Mouse (Mus musculus): ENCODE data around the gene Galnt9. TPM values are rescaled to one million over a fixed set of nuclear protein-coding genes. Genes with fewer than 3 reads are reported as not detected.

Galnt9 gene
- polyA plus RNA-seq, 1 experiment: 2.2 TPM

DNA sequence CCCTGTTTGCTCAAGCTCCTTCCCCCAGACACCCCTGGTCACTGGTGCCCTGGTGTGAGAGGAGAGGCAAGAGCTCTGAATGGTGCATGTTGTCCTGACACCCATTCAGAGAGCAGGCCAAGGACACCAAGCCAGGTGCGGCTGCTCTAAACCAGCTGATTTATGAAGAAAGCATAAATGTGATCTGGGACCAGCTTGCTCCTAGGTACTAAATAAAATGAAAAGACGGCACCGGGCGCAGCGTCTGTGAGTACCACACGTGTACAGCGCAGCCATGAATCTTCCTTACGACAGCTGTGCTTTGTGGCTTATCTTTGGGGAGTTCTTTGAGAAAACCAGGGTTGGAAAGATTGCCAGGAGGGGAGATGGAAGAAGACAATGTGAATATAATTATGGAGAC lies 8.2 kb upstream of the Galnt9 start:
- DNase-seq (ENCODE audit: low read depth): no peak

DNA sequence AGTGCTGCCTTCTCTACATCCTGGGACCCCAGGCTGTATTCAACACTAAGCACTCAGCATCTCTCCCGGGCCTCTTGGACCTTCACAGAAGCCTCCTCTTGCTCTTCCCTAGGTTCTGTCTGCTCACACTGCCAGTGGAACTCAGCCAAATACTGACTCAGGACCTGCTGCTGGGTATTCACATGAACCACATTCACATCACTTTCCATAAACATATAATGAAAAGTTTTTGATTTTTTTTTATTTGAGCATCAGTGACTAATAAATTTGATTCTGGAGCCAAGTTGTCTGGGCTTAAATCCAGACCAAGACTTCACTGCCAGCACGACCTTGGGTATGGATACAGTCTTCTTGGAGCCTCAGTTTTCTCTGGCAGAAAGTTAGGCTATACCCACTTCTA lies 3.2 kb upstream of the Galnt9 start:
- no peak for DNase-seq (ENCODE audit: low read depth)

DNA sequence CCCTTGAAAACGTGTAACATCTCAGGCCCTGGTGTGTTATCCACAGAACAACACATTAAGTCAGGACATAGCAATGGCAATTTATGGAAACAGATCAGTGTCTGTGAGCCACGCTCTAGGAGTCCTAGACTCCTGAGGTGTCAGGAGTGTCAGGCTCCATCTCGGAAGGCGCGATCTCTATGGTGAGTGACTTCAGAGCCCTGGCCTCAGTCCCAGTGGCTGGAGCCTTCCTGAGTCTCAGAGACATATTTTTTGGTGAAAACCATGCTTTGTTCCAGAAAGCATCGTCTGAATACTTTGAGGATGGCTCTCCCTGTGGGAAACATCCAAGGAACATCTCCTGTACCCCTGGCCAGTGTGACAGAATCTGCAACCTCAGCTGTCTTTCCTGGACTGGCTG lies 2.7 kb upstream of the Galnt9 start:
- DNase-seq (ENCODE audit: low read depth): no peak

DNA sequence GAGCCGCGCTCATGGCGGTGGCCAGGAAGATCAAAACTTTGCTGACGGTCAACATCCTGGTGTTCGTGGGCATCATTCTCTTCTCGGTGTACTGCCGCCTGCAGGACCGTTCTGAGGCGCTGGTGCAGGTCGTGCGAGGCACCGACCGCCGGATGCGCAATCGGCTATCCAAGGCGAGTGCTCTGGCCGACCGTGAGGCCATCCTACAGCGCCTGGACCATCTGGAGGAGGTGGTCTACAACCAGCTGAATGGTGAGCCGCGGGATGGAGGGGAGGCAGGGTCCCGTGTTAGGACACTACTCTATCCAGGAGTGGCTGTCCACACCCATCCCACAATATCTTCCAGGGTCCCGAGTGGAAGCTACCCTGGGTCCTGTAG lies 525 bp downstream of the Galnt9 start:
- no peak for DNase-seq (ENCODE audit: low read depth)

DNA sequence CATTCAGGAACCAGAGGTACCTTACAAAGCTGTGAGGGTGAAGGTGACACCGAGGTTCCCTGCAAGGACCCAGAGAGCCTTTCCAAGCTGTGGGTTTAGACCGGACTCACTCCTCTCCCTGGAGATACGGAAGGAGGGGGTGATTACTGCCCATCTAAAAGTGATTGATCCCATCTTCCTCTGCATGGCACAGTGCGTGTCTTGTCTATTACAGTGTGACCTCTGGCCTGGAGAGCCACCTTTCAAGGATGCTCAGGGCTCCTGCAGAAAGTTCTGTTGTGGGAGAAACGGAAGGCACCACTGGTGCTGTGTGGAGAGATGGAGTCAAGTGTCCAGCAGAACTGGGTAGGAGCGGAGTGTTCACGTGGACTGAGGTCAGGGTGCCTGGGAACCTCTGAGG lies 1.2 kb downstream of the Galnt9 start:
- DNase-seq (ENCODE audit: low read depth): no peak

DNA sequence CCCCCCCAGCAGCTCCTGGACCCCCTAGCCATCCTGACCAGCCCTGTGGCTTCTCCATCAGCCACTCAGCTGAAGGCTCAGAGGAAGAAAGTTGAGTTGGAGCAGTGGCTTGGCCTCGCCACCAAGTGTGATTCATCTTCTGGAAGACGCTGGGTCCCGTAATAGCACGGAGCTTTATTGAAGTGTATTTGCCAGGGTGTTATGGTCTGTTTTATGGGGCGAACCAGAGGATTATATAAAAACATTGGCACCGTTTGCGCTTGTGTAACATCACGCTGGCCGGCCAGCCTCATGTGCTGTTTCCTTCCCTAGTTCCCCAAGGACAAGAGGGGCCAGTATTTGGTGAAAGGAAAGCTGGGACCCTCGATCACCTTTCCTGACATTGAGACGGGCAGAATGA lies 2.0 kb downstream of the Galnt9 start:
- no peak for DNase-seq (ENCODE audit: low read depth)

DNA sequence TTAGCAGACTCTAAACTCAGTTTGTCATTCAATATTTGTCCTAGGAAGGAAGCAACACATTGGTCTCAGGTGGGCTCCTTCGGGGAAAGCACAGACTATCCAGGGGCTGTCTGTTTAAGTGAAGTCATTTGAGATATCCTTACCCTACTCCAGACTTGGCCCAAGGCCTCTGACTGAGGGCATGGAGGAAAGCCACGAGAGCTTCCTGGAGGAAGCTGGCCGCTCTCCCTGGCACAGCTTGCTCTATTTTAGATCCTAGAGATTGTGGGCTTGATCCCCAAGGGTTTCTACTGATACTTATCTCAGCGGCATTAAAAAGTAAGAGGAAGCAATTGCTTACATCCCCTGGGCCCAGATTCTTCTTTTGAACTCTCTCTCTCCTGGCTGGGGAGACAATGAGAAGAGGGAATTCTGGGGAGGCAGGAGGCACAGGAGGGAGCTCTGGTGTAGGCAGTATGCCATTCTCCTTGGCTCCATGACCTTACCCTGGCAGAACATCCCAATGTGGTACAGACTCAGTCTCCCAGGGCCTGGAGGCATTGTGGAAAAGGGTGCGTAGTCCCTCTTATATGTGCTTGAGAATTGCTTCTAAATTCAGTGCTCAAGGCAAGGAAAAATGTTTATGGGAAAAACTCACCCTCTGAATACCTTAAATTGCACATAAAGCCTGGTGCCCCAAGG lies 2.7 kb downstream of the Galnt9 start:
- no peak for DNase-seq (ENCODE audit: low read depth)

DNA sequence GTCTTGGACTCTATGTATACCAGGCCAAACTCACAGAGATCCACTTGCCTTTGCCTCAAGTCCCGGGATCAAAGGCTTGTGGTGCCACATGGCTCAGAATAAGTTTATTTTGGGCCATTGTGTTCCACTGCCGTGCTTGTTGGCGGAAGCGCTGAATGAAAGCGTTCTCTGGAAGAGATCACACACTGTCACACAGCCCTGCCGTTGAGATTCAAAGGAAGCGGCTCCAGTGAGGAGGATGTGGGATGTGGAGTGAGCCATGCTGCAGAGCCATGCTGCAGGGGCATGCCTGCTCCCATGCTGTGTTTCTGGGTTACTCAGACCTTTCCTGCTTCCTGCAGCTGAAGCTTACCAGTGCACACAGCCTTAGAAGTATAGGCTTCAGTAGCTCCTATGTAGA lies 4.3 kb downstream of the Galnt9 start:
- DNase-seq (ENCODE audit: low read depth): no peak

DNA sequence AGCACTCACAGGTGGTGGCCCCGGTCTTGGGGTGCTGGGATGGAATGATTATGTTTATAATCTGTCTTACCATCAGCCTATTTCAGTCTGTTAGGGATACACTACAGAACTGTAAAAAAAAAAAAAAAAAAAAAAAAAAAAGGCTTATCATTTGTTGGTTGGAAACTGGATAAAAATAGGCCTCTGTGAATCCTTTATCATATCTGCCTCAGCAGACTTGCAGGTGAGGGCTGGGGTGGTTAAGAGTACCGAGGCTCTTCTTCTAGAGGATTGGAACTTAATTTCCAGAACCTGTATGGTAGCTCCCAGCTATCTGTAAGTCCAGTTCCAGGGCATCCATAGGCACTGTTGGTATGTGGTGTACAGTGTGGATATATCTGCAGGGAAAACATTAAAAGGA lies 6.0 kb downstream of the Galnt9 start:
- DNase-seq (ENCODE audit: low read depth): no peak

DNA sequence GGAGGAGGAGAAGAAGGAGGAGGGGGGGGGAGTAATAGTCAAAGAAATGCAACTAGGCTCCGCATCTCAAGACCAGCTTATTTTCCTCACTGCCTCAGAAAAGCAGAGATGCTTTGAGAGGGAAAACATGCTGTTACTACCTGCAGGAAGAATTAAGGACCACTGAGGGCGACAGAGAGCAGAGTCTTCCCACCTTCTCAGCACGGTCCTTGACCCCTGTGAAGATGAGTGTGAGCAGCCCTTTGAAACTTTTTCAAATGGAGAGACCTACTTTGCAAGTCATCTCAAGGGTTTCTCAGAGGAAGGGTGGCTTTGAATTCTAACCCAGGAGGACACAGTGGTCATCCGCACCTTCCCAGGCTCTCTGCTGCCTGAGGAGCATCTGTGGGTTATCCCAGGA lies 6.7 kb downstream of the Galnt9 start:
- no peak for DNase-seq (ENCODE audit: low read depth)

DNA sequence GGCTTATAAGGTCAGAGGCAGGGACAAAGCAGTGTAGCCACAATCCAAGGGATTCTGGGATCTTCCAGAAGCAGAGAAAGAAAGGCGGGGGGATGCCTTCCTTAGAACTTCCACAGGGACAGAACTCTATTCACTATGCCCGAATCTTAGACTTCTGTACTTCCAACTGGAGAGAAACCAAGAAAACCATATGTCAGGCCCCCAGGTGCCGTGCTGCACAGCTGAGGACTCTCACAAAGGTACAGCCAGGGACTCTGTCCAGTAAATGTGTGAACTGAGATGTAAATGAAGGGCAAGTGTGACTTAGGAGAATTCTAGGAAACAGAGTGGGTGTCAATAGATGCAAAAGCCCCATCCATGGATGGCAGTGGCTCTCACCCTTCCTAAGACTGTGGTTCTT lies 7.8 kb downstream of the Galnt9 start:
- no peak for DNase-seq (ENCODE audit: low read depth)

DNA sequence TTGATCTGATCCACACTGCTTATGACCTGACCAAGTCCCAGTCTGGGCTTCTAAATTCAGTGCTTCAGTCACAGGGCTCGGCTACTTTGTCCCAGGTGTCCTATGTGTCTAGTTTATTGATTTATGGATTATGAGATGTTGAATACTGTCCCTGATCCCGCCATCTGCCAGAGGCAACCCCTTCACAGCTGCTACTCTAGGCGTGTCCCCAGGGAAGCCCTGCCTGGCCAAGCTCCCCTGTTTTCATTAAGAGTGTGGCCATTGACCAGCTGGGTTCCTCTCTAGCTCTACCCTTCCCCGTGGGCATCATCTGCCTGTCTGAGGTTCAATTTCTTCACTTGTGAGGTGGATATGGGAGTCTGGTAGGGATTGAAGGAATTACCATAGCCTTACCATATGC lies 9.2 kb downstream of the Galnt9 start:
- no peak for DNase-seq (ENCODE audit: low read depth)

DNA sequence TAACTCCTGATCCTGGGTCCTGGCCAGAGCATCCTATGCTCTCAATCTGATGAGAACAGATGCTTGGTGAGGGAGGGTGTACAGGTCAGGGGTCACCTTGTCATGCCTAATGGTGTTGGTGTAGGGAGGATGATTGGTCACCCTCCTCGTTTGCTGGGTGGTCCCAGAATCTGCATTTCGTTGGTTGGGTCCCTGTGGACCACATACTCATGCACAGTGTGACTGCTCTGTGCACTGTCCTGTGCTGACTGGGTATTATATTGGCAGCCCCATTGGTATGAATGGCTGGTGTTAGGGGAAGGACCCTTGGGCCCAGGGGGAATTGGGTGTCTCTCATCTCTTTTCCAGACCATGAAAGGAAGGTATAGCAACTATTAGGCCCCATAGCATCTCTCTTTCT lies 11.0 kb downstream of the Galnt9 start:
- no peak for DNase-seq (ENCODE audit: low read depth)

DNA sequence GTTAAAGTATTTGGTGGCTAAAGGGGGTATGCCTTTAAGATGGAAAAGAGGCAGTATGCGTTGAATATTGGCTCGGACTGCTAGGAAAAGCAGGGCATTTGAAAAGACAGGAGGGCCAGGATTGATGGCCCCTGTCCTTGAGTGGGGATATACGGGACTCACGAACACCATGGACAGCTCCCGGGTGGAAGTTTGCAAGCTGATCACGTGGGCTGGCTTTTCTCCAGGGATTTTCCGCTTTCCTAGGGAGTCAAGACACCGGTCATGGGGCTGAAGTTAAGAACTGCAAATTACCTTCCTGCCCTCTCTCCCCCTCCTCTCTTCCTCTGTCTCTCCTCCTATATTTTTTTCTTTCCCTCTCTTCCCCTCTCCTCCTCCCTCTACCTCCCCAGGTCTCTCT lies 14.2 kb downstream of the Galnt9 start:
- DNase-seq (ENCODE audit: low read depth): no peak

DNA sequence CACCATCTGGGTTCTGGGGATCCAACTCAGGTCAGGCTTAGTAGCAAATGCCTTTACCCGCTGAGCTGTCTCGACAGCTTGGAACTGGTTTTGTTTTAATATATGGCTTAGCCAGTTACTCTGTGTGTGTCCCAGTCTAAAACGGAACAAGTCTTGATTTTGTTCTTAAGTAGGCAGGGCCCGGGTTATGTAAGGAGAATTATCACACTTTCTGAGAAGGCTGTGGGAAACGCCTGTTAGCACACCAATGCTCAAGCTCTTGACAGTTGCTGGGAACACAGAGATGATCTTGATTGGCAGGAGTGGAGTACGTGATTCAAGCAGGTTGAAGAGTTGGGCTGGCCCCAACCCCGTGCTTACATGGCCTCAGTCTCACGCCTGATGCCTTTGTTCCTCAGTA lies 15.5 kb downstream of the Galnt9 start:
- no peak for DNase-seq (ENCODE audit: low read depth)

DNA sequence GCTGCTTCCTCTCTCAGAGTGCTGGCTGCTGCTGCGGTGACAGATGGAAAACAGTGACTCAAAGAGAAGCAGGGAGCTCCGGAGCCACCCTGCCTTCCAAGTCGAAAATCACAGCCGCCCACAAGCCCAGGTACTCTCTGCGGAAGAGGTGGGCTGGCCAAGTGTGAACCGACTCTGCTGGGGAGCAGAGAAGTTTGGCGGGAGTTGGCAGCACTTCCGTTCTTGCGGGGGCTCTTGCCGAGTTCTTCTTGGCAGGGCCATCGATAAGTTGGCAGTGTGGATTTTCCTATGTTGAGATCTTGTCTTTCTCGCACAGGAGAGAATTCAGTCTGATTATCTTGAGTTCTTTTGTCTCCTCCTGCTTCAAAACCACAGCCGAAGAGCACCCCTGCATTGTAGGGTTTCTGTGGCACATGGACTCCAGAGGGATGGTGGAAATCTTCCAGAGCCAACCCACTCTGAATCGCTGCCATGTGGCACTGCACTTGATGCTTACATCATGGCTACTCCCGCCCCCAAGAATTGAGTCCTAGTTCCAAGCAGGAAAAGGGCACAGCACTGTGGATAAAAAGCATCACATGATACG lies 18.7 kb downstream of the Galnt9 start:
- no peak for DNase-seq (ENCODE audit: low read depth)

DNA sequence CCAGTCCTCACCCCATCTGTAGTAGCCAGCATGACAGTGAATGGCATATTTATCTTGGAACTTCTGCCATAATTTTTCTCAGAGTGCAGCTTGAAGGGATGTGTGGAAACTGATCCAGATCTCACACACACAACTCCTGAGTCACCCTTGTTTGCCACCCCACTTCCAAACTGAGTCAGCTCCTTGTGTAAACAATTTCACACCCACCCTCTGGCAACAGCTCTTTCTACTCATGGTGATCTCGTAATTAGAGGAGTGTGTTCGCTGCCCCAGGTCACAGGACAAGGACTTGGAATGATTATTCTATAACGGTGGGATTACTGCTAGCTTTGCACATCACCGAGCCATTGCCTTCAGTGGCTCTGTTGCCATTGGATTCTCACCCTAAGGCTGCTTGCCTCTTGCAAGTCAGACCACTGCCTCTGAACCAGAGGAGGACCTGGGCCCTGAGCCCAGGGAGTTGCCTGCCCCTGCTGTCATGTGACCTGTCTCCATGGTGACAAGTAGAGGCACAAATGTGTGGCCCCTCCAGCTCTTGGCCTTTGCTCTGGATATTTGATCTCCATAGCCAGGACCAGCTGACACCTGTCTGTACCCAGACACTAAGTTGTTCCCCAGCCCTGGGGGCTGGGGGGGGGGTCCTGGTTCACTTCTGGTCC lies 21.0 kb downstream of the Galnt9 start:
- no peak for DNase-seq (ENCODE audit: low read depth)

DNA sequence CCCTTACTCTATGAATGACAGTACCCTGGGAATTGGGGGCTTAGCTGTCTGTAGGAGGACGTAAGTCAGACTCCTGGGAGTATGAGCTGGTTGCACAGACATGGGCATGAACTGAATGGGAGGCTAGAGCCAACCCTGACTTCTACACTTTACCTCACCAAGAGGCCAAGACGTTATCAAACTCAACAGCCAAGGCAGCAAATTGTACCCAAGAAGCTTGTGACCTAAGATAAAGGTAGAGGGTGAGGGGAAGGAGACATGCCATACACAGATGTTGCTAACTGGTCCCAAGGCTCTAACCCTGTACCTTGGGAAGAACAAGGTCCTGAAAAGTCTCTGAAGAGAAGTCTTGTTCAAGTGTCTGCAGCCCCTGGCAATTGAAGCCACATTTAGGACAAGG lies 23.4 kb downstream of the Galnt9 start:
- DNase-seq (ENCODE audit: low read depth): no peak

DNA sequence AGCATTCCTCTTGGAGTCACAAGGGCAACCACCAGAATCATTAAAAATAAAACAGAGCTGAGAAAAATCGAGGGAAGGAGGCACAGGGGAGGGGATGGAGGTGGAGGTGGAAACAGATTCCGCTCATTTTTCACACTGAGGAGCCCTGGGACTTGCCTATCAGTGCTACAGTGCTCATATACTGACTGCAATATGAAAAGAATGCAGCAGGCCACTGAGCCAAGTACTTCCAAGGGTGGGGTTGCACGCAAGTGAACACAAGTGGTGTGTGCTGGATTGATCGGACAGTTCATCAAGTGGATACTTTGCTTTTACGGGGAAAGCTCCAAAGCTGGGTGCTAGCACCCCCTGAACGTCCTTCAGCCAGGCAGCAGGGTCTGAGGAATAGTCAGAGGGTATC lies 30.7 kb downstream of the Galnt9 start:
- no peak for DNase-seq (ENCODE audit: low read depth)

DNA sequence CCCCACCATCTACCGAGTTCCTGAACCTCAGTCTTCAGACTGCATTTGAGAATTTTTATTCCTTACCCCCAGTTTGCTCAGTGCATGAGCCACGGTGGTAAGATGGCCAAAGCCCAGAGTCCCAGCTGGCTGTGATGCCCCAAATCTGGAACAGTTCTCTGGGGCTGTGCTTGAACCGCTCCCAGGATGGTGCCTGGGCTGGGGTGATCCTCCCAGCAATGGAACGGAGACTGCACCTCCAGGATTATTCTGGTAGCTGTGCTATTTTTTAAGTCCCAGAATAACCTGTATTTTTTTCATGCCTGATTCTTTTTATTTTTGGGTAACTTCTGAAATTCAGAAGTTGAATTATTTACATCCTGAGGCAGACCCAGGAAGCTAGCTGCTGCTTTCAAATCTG lies 35.1 kb downstream of the Galnt9 start:
- DNase-seq (ENCODE audit: low read depth): no peak

DNA sequence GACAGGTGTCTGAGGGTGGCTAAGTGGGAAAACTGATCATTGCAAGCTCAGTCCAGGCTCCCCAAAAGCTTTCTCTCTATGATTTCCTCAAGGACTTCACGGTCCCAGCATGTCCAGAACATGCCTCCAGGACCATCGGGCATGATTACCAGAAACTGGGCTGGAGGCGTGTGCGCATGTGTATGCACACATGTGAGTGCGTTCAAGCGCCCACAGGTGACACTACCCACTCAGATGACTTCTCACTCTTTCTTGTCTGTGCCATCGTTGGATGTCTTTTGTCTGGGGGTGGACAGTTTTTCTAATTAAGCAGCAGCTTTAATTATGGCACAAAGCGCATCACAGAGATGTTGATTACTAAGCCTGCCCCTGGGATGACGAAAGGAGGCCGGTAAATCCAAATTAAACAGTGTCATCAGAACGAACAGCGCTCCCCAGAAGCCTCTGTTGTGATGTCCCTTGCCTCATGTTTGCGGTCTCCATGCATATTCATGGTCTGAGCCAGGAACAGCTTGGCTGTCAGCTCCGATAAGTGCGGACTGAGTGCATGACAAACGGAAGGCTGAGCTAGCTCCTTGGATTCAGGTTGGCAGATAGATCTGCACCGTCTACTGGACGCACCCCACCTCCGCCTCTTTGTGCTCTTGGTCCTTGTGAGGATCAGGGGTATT lies 36.5 kb downstream of the Galnt9 start:
- DNase-seq (ENCODE audit: low read depth): no peak

DNA sequence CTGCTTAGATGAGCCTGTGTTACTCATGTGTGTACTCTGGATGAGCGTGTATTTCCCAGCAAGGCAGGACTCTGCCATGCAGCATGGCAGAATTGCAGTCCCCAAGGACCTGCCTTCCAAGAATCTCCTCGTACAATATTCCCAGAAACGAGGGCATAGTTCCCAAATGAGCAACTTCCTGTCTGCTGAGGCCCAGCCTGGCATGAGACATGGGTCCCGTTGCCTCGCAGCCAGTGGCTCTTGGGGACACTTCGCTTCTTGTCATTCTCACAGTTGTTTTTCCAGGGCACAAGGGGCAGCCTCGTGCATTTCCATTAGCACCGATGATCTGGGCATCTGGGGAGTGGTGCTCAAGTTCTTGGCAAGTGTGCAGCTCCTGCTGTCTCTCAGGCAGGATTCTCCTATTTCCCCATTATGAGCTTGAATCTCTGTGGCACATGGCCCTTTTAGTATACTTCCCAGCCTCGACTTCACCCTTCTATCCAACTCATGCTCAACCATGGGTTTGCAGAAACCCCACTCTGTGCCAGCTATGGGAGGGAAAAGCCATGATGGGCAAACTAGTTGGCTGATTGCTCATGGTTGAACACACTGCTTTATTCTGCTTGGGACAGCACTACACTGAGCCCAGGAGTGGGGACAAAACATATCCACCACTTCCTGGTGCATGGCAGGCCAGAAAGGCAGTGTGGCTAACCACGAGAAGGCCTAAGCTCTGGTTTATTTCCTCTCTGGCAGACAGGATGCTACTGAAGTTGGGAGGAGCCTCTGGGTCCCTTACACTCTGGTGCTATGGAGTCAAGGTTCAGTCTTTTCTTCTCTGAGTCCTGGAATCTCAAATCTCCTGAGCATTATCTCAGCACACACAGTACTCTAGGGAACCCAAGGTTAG lies 38.7 kb downstream of the Galnt9 start:
- DNase-seq (ENCODE audit: low read depth): no peak
